ENCODE assay signal across 19 mouse cellular contexts in genomic region chr15:84337599-84337998, GRCm38 (mm10). TPM values are rescaled to one million over a fixed set of nuclear protein-coding genes. Genes with fewer than 3 reads are reported as not detected.
A peak's percentile ranks its signal among the peaks of the same experiment; 100 is the strongest.
DNase-seq lines count a peak whose midpoint lies in the region; ATAC-seq and TF ChIP-seq lines count a peak whose summit lies in the region.
"Had no signal": no experiment of that assay in that cellular context is flagged by ENCODE, and none has a peak within 500 bp of the region (broad histone marks: within the 10 kb centered on the region; RNA-seq: fewer than 3 reads in every experiment).

No protein-coding gene starts in this region.

- no peak overlapping the region for H3K4me3 ChIP-seq in lung, postnatal 0 days (ENCODE audit: low read depth, low read length)
- H3K4me3 ChIP-seq: embryonic facial prominence, embryonic 12.5 days; forebrain, embryonic 15.5 days; heart, adult 2 months; heart, embryonic 15.5 days; hindbrain, embryonic 10.5 days had no signal

- no peak overlapping the region for H3K27ac ChIP-seq in lung, postnatal 0 days (ENCODE audit: low read length)
- H3K27ac ChIP-seq: embryonic facial prominence, embryonic 12.5 days; forebrain, embryonic 15.5 days; heart, adult 2 months; heart, embryonic 15.5 days; hindbrain, embryonic 10.5 days; hindbrain, embryonic 14.5 days had no signal

- WGBS in lung, postnatal 0 days = 69% methylated on average over 5 of the region's 5 CpGs

- no peak overlapping the region for H3K9ac ChIP-seq in lung, postnatal 0 days (replicated peaks; ENCODE audit: low read depth)
- H3K9ac ChIP-seq: embryonic facial prominence, embryonic 12.5 days; forebrain, embryonic 15.5 days; heart, embryonic 15.5 days; hindbrain, embryonic 14.5 days had no signal

- H3K27me3 ChIP-seq in lung, postnatal 0 days (replicated peaks; ENCODE audit: insufficient read depth, low read length) = no peaks in the 10 kb centered on the region
- H3K27me3 ChIP-seq: embryonic facial prominence, embryonic 12.5 days; forebrain, embryonic 15.5 days; heart, embryonic 15.5 days had no signal

- peak; percentile 31 to 51 for DNase-seq in frontal cortex, postnatal 36 days (ENCODE audit: low spot score in 2 of 2)
- DNase-seq in frontal cortex, postnatal 25 days (ENCODE audit: low spot score in 2 of 2) = no peak
- DNase-seq in left cerebral cortex, adult 18-20 months (ENCODE audit: low spot score in 2 of 2) = peak; percentile 39 to 45
- DNase-seq in left cerebral cortex, adult 11 months (ENCODE audit: low spot score) = no peak
- peak; percentile 47 to 52 for DNase-seq in right cerebral cortex, adult 2 months (ENCODE audit: low spot score in 2 of 2)
- DNase-seq in right cerebral cortex, postnatal 4 days = no peak
- DNase-seq in lung, postnatal 0 days (ENCODE audit: low spot score) = no peak
- DNase-seq: adrenal gland, postnatal 10 days; cerebellum, adult 11-12 months; cerebellum, adult 9-10 months; cerebellum, postnatal 25 days; gastrocnemius, postnatal 36 days; heart, adult 2 months had no signal

- H3K4me1 ChIP-seq in lung, postnatal 0 days (ENCODE audit: insufficient read depth, low read depth, low read length) = no peaks in the 10 kb centered on the region
- H3K4me1 ChIP-seq: embryonic facial prominence, embryonic 12.5 days; hindbrain, embryonic 10.5 days had no signal

- no peaks in the 10 kb centered on the region for H3K9me3 ChIP-seq in lung, postnatal 0 days (ENCODE audit: low read length)
- H3K9me3 ChIP-seq: embryonic facial prominence, embryonic 12.5 days; forebrain, embryonic 15.5 days; heart, embryonic 15.5 days; hindbrain, embryonic 10.5 days had no signal

- no peak overlapping the region for H3K4me2 ChIP-seq in lung, postnatal 0 days (replicated peaks; ENCODE audit: low read depth, low read length)
- H3K4me2 ChIP-seq: embryonic facial prominence, embryonic 12.5 days; forebrain, embryonic 15.5 days; heart, embryonic 11.5 days; heart, embryonic 15.5 days; hindbrain, embryonic 14.5 days had no signal

- no peak for TF ChIP-seq CTCF in lung, postnatal 0 days (IDR thresholded peaks at IDR 0.05)

- TF ChIP-seq EP300 in lung, postnatal 0 days (IDR thresholded peaks at IDR 0.05) = no peak

- ATAC-seq in lung, postnatal 0 days = no peak
- ATAC-seq: forebrain, embryonic 15.5 days had no signal

- no peaks in the 10 kb centered on the region for H3K36me3 ChIP-seq in lung, postnatal 0 days (ENCODE audit: insufficient read depth, low read length)
- H3K36me3 ChIP-seq: embryonic facial prominence, embryonic 12.5 days; forebrain, embryonic 15.5 days; heart, embryonic 15.5 days; hindbrain, embryonic 10.5 days had no signal

RNA-seq across cellular contexts. Expression of gene Parvg, which starts 13.8 kb away (rescaled TPM):
- 10 to 100 TPM; 12.5 to 14.9 TPM for total RNA-seq in left cerebral cortex, adult 18-20 months (2021)
- 4.3 and 4.8 TPM in 2 replicates for polyA plus RNA-seq in lung, postnatal 0 days (2015; fragmentation: Nextera tagmentation; extraction: Ambion mirVana)

Comparison
In these comparisons a context has a peak if more than half of its experiments do, and no peak if none do; other contexts are left out.
1. DNase-seq: peak in frontal cortex, postnatal 36 days (2 of 2), left cerebral cortex, adult 18-20 months (2 of 2) and right cerebral cortex, adult 2 months (2 of 2); none in frontal cortex, postnatal 25 days (0 of 2), left cerebral cortex, adult 11 months (single experiment), right cerebral cortex, postnatal 4 days (single experiment) and lung, postnatal 0 days (single experiment).